Mouse (Mus musculus) megakaryocyte, embryonic 14.5 days (primary cell): Measurements from ENCODE around the gene Mlf1.

Source experiments
- FLI1 ChIP-seq: IDR thresholded peaks from 2 replicates; pipeline ENCODE4 v1.6.1; 2012; ENCODE audit warnings: low read length, inconsistent platforms, mixed read lengths
- GATA1 ChIP-seq: IDR thresholded peaks from 3 replicates; pipeline ENCODE4 v1.6.1; 2012; ENCODE audit warnings: mixed read lengths, low read length, inconsistent platforms, borderline replicate concordance

GRCm38 (mm10) chr3:67351406-67352127 is 22.3 kb upstream of the Mlf1 start:
- TF ChIP-seq GATA1, result no peak
- TF ChIP-seq FLI1, result no peak
